Mouse (Mus musculus): ENCODE data around the gene Ccl19. TPM values are rescaled to one million over a fixed set of nuclear protein-coding genes. Genes with fewer than 3 reads are reported as not detected.
"Not testable (repeated sequence)": the region's sequence is repeated elsewhere in the genome, so short reads cannot be mapped to it uniquely, and the experiment has no call there.

The Ccl19 gene
- polyA plus RNA-seq (2012; rRNA removed) = 1.5 and 1.6 TPM in 2 replicates

GRCm38 (mm10) chr4:42756477-42756876, at the start of gene Ccl19:
Gene Ccl19 (minus strand): TSS chr4:42756577.
- H3K27me3 ChIP-seq (ENCODE audit: control insufficient read depth, insufficient read depth, low read length); H3K4me3 ChIP-seq (replicated peaks; ENCODE audit: insufficient read depth, low read depth, low read length); DNase-seq; H3K4me1 ChIP-seq (ENCODE audit: control insufficient read depth, insufficient read depth, low read length); H3K27ac ChIP-seq (ENCODE audit: insufficient read depth, low read length): not testable (repeated sequence)
- no CpG with 5 or more reads among the region's 6 CpGs for WGBS

GRCm38 (mm10) chr4:42773893-42774292, 17.5 kb upstream of the Ccl19 start, which contains the start of gene Ccl21a:
Gene Ccl21a (minus strand): TSS chr4:42773993.
- not testable (repeated sequence) for H3K27ac ChIP-seq (ENCODE audit: insufficient read depth, low read length); DNase-seq
- WGBS = no CpG with 5 or more reads among the region's 5 CpGs

GRCm38 (mm10) chr4:42735245-42735644, 21.1 kb downstream of the Ccl19 start, which contains the start of gene 4930578G10Rik:
Gene 4930578G10Rik (plus strand): TSS chr4:42735545.
- not testable (repeated sequence) for DNase-seq; H3K4me3 ChIP-seq (replicated peaks; ENCODE audit: insufficient read depth, low read depth, low read length); H3K4me1 ChIP-seq (ENCODE audit: control insufficient read depth, insufficient read depth, low read length); H3K27ac ChIP-seq (ENCODE audit: insufficient read depth, low read length); H3K27me3 ChIP-seq (ENCODE audit: control insufficient read depth, insufficient read depth, low read length)
- WGBS = no CpG with 5 or more reads among the region's 13 CpGs

More at GRCm38 (mm10) chr4:42773893-42774292, 17.5 kb upstream of the Ccl19 start, which contains the start of gene Ccl21a:
- H3K4me1 ChIP-seq (ENCODE audit: control insufficient read depth, insufficient read depth, low read length); H3K4me3 ChIP-seq (replicated peaks; ENCODE audit: insufficient read depth, low read depth, low read length); H3K27me3 ChIP-seq (ENCODE audit: control insufficient read depth, insufficient read depth, low read length): not testable (repeated sequence)

Other genes with a start within 250 kb of the Ccl19 start
- gene Fam205a2, start 228.4 kb downstream of the Ccl19 start, polyA plus RNA-seq (2012; rRNA removed) = 0.35 and 0.69 TPM in 2 replicates
- gene Gm10591, start 144.4 kb downstream of the Ccl19 start, polyA plus RNA-seq (2012; rRNA removed) = not detected in 2 replicates
- 0.89 and 1.2 TPM in 2 replicates for gene Gm2564, start 126.9 kb downstream of the Ccl19 start, polyA plus RNA-seq (2012; rRNA removed)
- 0.82 TPM in 1 of 2 replicates, not detected in the other for gene Ccl27b, start 101.3 kb downstream of the Ccl19 start, polyA plus RNA-seq (2012; rRNA removed)
- 0.14 TPM in 1 of 2 replicates, not detected in the other for gene Il11ra2, start 94.7 kb downstream of the Ccl19 start, polyA plus RNA-seq (2012; rRNA removed)
- 0.34 and 1.1 TPM in 2 replicates for gene 4930578G10Rik, start 21.0 kb downstream of the Ccl19 start, polyA plus RNA-seq (2012; rRNA removed)
- not detected in 2 replicates for gene Ccl21a, start 17.4 kb upstream of the Ccl19 start, polyA plus RNA-seq (2012; rRNA removed)
- gene Fam205a1, start 97.3 kb upstream of the Ccl19 start, polyA plus RNA-seq (2012; rRNA removed) = 0.35 and 0.59 TPM in 2 replicates
- gene Gm12394, start 100.2 kb upstream of the Ccl19 start, polyA plus RNA-seq (2012; rRNA removed) = 0.10 and 0.11 TPM in 2 replicates
- 0.10 TPM in 1 of 2 replicates, not detected in the other for gene Fam205c, start 117.7 kb upstream of the Ccl19 start, polyA plus RNA-seq (2012; rRNA removed)
- 79.9 and 84.1 TPM in 2 replicates for gene Phf24, start 160.1 kb upstream of the Ccl19 start, polyA plus RNA-seq (2012; rRNA removed)
- 55.0 and 58.7 TPM in 2 replicates for gene Dnajb5, start 193.2 kb upstream of the Ccl19 start, polyA plus RNA-seq (2012; rRNA removed)
- not detected in 2 replicates for gene 1700022I11Rik, start 213.0 kb upstream of the Ccl19 start, polyA plus RNA-seq (2012; rRNA removed)
- gene Vcp, start 243.9 kb upstream of the Ccl19 start, polyA plus RNA-seq (2012; rRNA removed) = 196 and 200 TPM in 2 replicates